Mouse (Mus musculus) spleen, postnatal 14 days (tissue): ENCODE measurements around the gene Clp1.

Experiments used
- DNase-seq, 2 experiments: peaks; one replicate each; pipeline ENCODE4 v3.0.0; 2021 to 2022; ENCODE audit warnings: low spot score in 2 of 2

The Clp1 gene

GRCm38 (mm10) chr2:84727172-84727858 is at the start of gene Clp1:
Gene Clp1, minus strand, starts transcription at chr2:84727350.
- DNase-seq = peak; percentile 92 to 95

GRCm38 (mm10) chr2:84775665-84776064 is 48.5 kb upstream of the Clp1 start:
- DNase-seq = no peak

GRCm38 (mm10) chr2:84775241-84775640 is 48.1 kb upstream of the Clp1 start, which contains the start of gene Serping1:
Gene Serping1, minus strand, starts transcription at chr2:84775444.
- no peak for DNase-seq

DNA sequence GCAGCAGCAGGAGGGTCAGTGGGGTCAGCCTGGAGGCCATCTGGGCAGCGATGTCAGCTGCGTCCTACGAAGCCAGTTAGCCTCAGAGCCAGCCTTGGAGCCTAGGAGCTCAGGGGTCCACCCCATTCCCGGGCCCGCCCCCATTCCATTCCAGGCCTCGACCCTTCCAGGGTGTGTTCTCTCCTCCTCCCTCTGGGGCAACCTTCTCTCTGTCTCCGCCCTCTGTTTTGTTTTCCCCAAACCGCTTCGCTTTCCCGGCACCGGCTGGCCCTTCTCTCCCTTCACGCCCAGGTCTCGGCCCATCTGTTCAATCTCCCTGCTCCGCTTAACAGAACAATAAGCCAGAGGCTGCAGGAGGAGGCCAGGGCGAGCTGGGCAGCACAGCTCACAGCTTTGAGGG is 47.6 kb upstream of the Clp1 start:
- DNase-seq = no peak

GRCm38 (mm10) chr2:84773195-84773594 is 46.0 kb upstream of the Clp1 start:
- no peak for DNase-seq

- no peak for DNase-seq
Measured at GRCm38 (mm10) chr2:84772454-84772853, 45.3 kb upstream of the Clp1 start.

- no peak for DNase-seq
Measured at GRCm38 (mm10) chr2:84770501-84770900, 43.4 kb upstream of the Clp1 start.

DNA sequence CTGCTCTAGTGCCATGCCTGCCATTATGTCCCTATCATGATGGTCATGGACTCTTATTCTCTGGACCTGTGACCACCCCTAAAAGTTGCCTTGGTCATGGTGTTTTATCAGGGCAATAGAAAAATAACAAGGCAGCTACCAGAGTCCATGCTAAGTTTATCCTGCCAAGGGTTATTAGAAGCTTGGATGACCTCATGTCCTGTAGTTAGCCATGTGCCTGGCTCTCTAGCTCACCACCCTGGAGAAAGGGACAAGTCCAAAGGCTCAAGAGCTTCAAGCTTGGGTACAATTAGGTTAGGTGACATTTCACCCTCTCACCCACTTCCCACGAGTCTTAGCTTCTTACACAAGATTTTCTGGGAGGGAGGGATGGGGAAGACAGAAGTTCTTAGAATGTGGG is 35.7 kb upstream of the Clp1 start:
- DNase-seq = no peak

DNA sequence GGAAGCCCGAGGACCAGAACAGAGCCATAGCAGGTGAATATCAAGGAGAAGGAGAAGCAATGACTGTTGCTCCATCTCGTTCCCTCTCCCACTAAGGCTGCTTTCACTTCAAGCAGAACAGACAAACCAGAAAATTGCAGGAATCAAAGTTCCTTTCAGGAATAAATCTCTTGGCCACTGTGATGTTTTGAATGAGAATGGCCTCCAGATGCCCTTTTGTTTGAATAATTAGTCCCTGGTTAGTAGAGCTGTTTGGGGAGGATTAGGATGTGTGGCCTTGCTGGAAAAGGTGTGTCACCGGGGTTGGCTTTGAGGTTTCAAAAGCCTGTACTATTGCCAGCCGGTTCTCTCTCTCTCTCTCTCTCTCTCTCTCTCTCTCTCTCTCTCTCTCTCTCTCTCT is 35.1 kb upstream of the Clp1 start:
- no peak for DNase-seq

GRCm38 (mm10) chr2:84761840-84762239 is 34.7 kb upstream of the Clp1 start:
- DNase-seq = no peak

DNA sequence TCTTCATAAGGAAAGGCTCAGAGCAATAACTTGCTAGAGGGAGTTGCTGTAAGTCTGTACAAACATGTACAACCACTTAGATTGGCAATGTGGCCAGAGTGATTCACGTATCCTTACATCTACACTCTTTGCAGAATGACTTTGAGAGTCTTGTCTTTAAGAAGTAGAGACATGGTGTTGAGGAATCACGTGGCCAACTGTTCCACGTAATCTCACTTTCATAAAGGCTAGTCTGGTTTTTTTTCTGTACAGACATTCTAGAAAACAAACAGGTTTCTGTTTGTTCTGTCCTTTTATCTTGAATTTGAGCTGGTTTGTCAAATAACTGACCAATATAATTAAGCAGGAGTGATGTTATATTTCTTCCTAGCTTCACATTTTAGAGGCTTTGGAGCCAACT is 34.2 kb upstream of the Clp1 start:
- DNase-seq = no peak

DNA sequence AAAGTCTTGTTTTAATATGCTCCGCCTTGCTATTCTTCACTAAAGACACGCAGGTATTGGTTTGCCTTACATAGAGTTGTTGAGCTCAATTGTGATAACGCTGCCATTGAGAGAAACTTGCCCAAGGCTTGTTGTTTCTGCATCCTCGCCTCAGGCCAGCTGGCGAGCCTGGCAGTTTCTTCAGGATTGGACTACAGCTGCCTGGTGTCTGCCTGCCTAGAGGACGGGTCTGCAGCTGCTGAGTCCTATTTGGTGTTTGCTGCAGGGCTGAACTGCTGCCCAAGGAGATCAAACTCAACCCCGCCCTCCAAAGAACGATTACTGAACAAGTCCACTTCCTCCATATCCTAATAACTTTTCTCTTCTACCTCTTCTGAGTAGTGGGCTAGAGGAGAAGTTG is 33.6 kb upstream of the Clp1 start:
- no peak for DNase-seq

GRCm38 (mm10) chr2:84758542-84759127 is 31.5 kb upstream of the Clp1 start:
- no peak for DNase-seq

- DNase-seq = no peak
Measured at GRCm38 (mm10) chr2:84757026-84757682, 30.0 kb upstream of the Clp1 start.

- no peak for DNase-seq
Measured at GRCm38 (mm10) chr2:84756245-84756644, 29.1 kb upstream of the Clp1 start.

DNA sequence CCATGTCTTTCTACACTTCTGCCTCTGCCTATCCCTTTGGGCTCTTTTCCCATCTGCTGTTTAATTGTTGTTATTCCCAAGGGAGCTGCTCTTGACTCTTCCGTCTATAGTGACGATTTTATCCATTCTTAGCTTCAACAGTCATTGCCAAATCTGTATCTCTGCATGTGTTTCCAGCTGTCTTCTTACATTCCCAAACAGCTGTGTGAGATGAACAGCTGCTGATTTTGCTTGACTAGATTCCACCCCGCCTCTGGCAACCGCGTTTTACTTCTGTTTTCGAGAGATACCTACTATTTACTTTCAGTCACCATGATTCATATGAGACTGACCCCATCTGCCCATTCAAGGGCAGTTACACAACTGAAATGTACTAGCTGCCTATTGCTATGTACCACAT is 23.0 kb upstream of the Clp1 start:
- DNase-seq = no peak

DNA sequence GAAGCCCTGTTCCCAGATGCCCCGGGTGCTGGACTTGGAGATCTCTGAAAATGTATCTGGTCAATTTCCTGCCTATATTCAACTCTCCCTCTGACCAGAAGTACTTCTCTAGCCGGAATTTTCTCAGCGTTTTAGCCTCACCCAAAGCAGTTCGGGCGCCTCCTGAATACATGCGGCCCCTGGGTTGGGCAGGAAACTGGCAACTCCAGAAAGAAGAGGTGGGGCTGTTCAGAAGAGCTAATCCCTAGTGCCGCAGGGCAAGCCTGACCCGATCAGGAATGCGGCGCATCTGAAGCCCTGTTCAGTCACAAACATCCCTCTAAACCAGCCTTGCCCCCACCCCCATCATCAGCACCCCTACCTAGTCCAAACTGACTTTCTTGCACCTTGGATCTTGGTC is 17.0 kb upstream of the Clp1 start:
- no peak for DNase-seq

DNA sequence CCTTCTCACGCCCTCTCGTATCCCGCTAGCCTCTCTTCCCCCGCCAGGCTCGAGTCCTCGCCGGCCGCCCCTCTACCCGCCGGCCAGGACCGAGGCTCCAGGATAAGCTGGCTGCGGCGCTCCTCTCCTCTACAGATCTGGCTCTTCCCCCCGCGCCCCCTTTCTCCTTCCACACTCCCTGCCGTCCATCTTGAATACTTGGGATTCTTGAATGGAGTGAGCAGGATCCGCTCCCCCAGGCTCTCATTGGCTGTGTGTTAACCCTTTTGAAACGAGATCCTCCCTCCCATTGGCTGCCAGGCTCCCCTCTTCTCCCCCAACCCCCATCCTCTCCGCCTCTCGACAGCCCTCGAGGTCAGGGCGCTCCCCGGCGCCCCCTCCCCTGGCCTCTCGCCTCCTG is 16.4 kb upstream of the Clp1 start, which contains the start of gene Gm19426:
Gene Gm19426 (minus strand): TSS at position 95 of the 400 bp plus-strand sequence.
- DNase-seq = no peak

DNA sequence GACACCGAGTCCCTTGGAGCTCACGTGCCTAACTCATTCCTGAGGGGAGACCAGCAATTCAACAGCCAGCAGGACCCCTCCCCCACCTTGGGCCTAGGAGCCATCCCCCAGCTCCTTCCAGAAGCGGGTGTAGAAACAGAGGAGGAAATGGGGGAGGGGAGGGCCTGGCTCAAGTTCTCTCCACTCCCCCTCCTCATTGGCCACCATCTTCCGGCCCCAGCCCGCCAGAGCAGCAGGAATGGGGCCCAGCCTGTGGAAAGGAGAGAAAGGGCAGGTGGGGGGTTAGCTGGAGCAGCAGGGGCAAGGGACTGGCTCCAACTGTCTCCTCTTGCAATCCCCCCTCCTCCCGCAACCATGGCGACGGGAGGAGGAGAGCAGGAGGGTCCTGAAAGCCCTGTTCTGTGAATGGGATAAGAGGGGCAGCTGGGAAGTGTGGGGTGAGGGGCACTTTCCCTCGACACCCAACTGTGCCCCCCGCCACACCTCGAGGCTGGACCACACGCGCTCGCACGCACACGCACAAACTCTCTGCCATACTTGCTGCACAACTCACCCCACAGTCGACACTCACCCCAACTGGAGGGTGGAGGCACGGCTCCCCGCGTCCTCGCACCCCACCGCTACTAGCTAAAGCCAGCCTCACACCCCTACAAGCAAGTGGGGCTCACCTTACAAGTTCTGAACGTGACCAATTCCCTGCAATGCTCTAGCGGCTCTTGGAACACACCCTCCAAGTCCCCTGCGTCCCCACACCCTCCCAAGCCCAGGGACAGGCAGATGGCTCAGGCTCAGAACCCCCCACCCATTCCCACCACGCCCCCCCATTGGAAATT is 15.5 kb upstream of the Clp1 start:
- DNase-seq = peak in 1 of 2 experiments; percentile 10

- DNase-seq = no peak
Measured at GRCm38 (mm10) chr2:84741841-84742450, 14.8 kb upstream of the Clp1 start.

DNA sequence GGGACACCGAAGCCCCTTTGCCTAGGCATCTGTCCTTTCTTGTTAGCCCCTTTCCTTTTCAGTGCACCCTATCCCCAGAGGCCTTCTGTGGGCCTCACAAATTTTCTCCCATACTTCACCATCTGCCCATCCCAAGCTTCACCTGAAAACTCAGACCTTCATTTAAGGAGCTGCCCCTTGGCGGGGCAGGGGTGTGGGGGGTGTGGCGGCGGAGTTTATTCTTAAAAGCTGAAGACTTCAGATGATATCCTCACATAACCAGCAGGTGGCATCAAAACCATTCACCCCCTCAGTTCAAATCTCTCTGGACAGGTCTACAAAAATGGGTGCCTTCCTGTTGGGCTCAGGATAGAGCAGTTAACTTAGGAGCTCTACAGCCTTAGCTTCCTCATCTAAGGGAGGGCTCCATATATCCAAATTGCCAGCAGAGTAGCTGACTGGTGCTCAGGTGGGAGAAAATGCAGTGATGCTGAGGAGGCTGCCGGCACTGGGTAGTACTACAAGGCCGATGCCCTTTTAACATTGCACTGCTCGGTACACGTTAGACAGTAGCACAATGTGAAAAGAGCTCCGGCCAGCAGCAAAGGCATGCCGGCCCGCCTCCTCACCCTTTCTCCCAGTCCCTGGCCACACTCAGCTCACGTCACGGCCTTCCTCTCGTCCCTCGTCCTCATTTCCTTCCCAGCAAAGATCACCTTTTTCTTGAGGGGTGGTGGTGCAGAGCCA is 13.6 kb upstream of the Clp1 start:
- DNase-seq = no peak
